Mouse (Mus musculus): ENCODE results near the gene Adgrl2. TPM values are rescaled to one million over a fixed set of nuclear protein-coding genes. Genes with fewer than 3 reads are reported as not detected.

Gene Adgrl2
- total RNA-seq, 2 experiments from 2014 or later = 57.2 to 57.6 TPM

DNA sequence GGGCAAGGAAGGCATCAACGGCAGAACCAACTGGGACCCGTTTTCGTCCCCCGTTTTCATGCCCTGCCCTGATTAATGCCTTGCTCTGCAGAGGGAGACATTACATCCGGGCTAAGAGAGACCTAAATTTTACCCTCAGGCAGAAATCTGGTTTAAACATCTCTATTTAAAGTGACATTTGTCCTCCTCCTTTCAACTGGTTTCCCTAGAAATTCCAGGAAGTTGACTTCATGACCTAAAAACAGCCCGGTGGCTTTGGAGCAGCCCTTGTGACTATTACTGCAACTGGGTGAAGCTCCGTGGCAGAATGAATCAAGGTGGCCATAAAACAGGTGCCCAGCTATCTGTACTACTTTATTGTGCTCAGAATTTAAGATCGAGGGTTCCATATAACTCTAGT is 8.6 kb downstream of the Adgrl2 start:
- intact Hi-C loops (cut with DNase I) = loop anchor here (10.0 kb wide), 1 partner anchor 297 kb away; no protein-coding TSS in a partner anchor

DNA sequence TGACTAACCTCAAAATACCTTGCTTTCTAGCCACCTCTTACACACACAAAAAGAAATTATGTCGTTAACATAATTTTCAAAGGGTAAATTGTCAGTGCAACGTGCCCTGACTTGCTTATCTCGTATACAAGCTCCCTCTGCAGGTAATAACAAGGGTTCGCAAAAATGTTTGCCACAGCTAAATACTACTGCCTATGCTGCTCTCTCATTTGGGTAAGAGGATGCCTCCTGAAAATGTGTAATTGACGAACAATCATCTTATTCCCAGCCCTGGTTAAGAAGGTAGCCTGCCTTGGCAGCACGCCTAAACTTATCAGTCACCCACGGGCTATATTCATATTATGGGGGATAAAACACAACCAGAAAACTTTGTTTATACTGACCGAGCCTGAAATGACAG is 11.8 kb downstream of the Adgrl2 start:
- intact Hi-C loops (cut with DNase I) = no loop called here
- DNase-seq (ENCODE audit: low spot score) = no peak

More for the DNA sequence above, 8.6 kb downstream of the Adgrl2 start:
- no peak for DNase-seq (ENCODE audit: low spot score)

GRCm38 (mm10) chr3:148977838-148978237 is 12.5 kb downstream of the Adgrl2 start:
- intact Hi-C loops (cut with DNase I) = no loop called here
- no peak for DNase-seq (ENCODE audit: low spot score)

- DNase-seq (ENCODE audit: low spot score) = no peak
- intact Hi-C loops (cut with DNase I) = no loop called here
These were observed 13.2 kb downstream of the Adgrl2 start for GRCm38 (mm10) chr3:148977124-148977529.

DNA sequence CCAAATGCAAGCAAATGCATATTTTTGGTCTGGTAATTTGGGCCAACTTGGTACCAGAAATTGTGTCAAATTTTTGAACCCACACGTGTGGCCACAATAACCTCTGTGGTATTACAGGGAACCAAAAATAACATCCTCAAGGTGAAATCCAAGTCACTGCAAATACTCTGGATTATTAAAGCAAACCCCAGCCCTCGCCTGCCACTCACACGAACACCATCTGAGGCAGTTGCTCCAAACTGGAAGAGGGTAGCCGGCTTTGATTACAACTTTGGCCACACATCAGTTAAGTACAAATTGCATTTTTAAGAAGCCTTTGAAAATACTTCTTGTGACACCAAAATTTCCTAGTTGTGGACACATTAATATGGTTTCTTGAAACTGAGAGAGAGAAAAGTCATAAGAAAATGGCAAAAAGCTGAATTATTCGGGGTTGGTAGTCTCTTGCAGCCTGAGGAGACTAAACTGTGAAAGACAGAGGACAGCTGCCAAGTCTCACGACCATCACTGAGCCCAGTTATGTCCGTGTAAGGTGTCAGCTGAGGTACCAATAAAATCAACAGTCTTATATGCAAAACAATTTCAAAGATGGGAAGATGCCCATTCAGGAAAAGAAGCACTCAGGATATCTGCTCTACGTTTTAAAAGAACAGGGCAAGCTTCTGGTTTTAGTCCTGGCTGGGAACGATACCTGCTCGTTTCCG is 18.3 kb downstream of the Adgrl2 start:
- DNase-seq (ENCODE audit: low spot score) = no peak
- intact Hi-C loops (cut with DNase I) = no loop called here

DNA sequence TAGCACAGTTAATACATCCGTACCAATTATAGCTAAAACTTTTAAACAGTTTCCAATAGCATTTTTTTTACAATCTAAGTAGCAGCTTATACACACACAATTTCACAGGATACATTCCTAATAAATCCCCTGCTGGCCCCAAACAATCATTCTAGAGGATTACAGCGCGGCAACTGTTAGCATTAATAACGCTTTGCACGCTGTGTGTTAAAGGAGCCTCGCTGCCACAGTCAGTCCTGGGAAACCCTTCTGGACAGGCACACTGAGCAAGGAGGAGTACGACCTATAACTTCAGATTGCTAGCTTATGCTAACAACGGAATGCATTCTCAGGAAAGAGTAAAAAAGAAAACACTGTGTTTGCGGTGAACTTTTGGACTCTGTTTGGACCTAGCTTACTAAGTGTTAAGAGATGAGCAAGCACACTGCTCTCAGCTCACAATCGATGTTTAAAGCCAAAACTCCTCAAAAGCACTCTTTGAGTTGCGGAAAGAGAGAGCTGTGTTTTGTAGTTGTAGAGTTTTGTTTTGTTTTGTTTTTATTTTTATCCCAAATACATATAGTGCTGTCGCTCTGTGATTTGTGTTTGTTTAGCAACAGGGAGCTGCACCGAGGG is 25.3 kb downstream of the Adgrl2 start:
- intact Hi-C loops (cut with DNase I) = no loop called here
- no peak for DNase-seq (ENCODE audit: low spot score)

- DNase-seq (ENCODE audit: low spot score) = no peak
- intact Hi-C loops (cut with DNase I) = no loop called here
These were observed 26.8 kb downstream of the Adgrl2 start for GRCm38 (mm10) chr3:148963381-148964044.

- intact Hi-C loops (cut with DNase I) = no loop called here
- no peak for DNase-seq (ENCODE audit: low spot score)
These were observed 28.7 kb downstream of the Adgrl2 start for GRCm38 (mm10) chr3:148961611-148962010.

DNA sequence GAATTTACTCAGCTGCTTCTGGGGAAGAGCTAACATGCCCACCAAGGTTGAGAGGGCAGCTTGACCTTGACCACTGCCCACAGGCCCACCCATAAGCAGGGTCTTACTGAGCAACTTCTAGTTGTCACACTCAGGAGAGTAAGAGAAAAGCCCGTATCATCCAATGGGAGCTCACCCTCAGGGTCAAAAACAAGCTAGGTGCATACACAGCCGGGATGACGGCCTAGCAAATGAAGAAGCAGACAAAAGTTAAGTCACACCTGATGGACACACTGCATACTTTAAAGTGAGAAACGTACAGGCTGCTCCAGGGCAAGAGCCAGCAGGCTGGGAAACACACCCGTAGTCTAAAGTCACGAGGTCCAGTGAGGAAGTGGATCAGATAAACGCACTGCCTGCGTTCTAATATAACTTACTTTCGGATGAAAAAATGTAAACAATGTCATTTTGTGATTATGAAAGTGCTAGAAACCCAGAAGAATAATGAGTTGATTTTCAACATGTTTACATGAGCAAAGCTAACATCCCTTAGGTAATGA is 29.5 kb downstream of the Adgrl2 start:
- intact Hi-C loops (cut with DNase I) = no loop called here
- DNase-seq (ENCODE audit: low spot score) = no peak

GRCm38 (mm10) chr3:148960215-148960614 is 30.1 kb downstream of the Adgrl2 start:
- intact Hi-C loops (cut with DNase I) = no loop called here
- no peak for DNase-seq (ENCODE audit: low spot score)

GRCm38 (mm10) chr3:148959327-148960025 is 30.9 kb downstream of the Adgrl2 start:
- intact Hi-C loops (cut with DNase I) = no loop called here

DNA sequence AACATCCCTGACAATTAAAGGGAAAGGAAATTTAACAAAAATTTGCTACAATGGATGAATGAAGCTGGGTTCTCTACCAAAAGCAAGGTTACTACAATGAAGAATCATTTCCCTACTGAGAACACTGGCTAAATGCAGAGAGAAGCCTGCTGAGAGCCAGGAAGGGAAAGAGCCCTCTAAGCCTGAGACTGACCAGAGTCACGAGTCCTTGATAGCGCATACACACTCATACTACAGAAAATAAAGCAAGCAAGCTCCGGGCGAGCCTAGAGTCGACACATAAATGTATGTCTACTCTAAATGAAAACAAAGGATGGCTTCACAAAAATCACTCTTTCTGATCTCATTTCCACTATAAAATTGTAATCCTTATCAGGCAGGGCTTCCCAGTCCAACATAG is 31.6 kb downstream of the Adgrl2 start:
- intact Hi-C loops (cut with DNase I) = no loop called here
- no peak for DNase-seq (ENCODE audit: low spot score)

More at GRCm38 (mm10) chr3:148959327-148960025, 30.9 kb downstream of the Adgrl2 start:
- DNase-seq (ENCODE audit: low spot score) = no peak

DNA sequence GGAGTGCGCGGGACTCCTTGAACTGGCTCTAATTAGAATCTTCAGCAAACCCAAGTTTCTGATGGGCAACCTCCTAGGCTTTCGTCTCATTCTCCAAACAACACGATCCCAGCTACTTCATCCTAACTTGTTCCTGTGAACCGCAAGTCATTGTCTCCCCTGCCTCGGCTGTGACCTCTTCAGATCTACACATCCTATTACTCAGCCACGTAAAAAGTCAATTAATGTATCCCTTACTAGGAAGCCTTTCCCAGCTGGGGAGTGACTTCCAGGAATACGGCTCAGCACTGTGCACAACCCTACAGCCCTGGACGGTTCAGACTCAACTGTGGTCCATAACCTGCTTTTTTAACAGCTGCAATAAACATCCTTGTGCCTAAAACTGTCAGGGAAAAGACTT is 32.2 kb downstream of the Adgrl2 start:
- DNase-seq (ENCODE audit: low spot score) = no peak
- intact Hi-C loops (cut with DNase I) = no loop called here

DNA sequence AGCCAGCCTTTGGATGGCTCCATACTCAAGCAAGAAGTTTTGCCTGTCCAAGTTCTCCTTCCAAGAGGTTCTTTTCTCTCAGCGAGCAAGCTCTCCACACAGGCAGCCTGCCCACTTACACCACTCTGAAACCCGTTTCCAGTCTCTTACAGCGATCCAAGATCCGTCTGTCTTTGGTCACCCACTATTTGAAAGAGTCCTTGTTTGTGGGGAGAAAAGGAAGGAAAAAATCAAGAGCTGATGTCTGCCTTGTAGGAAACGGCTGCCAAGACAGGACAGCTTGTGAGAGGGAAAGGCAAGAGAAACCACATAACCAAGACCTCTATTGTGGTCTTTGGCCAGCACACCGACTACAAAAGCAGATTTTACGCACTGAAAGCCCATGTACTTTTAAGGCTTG is 33.5 kb downstream of the Adgrl2 start:
- DNase-seq (ENCODE audit: low spot score) = no peak
- intact Hi-C loops (cut with DNase I) = no loop called here

DNA sequence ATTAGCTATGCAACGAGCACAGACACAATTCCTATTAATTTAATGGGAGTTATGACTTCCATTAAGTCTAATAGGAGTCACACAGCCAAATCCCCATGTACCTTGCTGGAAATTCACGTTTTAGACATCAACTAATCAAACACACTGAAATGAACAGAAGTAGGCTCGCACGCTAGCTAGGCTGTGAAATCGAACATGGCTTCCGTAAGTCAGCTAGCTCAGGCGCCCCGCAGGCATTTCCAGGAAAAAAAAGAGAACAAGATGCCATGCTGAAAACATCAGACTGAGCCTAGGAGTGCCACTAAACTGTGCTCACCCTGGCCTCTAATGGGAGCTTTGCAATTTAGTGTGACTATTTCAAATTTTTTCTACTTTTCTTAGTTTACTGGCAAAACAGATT is 40.6 kb downstream of the Adgrl2 start:
- intact Hi-C loops (cut with DNase I) = no loop called here
- no peak for DNase-seq (ENCODE audit: low spot score)

DNA sequence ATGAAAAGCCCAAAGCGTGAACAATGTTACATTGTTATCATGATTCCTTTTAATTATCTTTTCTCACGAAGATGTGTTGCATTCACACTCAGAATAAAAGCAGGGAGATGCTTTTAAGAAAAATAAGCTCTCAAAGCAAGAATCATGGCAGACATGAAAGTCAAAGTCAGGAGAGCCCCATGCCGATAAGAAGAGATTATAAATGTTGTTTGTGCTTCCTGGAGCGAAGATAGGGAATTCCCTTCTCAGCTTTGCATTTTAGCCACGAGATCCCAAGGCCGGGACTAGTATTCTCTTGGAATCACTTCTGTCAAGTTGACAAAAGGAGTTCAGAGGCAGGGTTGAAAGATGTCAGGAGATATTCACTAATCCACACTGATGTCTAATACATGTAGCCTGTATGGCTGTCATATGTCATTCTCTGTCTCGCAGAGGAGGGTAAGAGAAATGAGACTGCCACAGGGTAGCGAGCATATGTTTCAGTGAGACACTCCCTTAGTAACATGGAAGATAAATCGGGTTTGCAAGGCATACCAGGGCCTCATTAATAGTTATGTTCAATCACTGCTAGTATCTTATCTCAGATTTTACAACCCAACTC is 42.5 kb downstream of the Adgrl2 start:
- intact Hi-C loops (cut with DNase I) = no loop called here
- DNase-seq (ENCODE audit: low spot score) = no peak

DNA sequence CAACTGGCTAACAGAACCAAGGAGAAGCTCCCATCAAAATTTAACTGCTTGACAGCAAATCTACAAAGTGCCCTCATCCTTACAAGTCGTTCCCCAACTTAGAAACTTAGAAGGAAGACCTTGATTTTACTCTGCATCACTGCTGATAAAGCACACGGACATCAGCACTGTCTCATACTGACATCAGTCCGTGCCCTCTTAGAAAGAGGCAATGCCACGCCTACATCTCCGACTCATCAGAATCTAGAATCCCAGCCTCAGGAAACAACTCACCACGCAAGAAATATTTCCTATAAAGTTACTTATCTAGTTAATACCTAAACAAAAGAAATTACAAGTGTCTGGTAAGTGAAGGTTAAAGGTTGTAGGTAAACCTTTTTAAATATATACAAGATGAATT is 43.1 kb downstream of the Adgrl2 start:
- intact Hi-C loops (cut with DNase I) = no loop called here
- no peak for DNase-seq (ENCODE audit: low spot score)

DNA sequence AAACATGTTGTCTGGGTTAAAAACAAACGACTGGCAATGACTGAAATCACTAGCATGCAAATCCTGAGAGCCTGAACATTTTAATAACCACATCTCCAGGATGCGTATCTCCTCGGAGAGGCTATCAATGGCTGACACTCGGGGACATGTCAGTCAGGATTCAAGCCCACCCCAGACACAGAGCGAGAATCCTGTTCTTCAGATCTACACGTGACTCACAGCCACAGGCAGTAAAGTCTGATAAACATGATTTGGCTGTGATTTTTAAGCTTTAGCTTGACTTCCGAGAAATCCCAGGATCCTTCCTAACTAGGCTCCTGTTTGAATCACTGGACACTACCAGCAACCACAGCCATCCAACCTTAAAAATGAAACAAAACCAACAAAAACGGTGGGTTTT is 44.8 kb downstream of the Adgrl2 start:
- intact Hi-C loops (cut with DNase I) = no loop called here
- no peak for DNase-seq (ENCODE audit: low spot score)

GRCm38 (mm10) chr3:148939457-148939856 is 50.9 kb downstream of the Adgrl2 start:
- intact Hi-C loops (cut with DNase I) = no loop called here
- DNase-seq (ENCODE audit: low spot score) = no peak

- intact Hi-C loops (cut with DNase I) = no loop called here
- DNase-seq (ENCODE audit: low spot score) = no peak
These were observed 55.3 kb downstream of the Adgrl2 start for GRCm38 (mm10) chr3:148935056-148935455.

All from heart, postnatal 25 days (tissue).